Mouse (Mus musculus): ENCODE results near the gene B3gntl1. TPM values are rescaled to one million over a fixed set of nuclear protein-coding genes. Genes with fewer than 3 reads are reported as not detected.

The B3gntl1 gene
- total RNA-seq, 2 experiments from 2014 or later = 2.3 to 2.9 TPM

DNA sequence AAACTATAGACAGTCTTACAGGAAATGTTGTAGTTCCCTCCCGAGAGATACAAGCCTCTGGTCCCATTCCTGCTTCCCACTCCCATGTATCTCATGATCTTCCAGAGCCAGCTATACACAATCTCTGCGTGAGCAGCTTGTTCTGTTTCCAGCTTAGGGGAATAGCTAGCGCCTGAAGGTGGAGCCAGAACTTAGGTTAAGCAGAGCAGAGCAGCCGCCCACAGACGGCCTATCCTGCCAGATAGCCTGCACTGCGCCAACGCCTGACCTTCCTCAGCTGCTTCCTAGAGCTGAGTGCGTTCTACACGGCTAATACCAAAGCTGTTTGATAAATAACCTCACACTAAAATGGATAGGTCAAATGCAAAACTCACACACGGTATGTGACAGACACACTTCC lies 23.1 kb downstream of the B3gntl1 start:
- DNase-seq (ENCODE audit: low spot score) = peak; percentile 70

DNA sequence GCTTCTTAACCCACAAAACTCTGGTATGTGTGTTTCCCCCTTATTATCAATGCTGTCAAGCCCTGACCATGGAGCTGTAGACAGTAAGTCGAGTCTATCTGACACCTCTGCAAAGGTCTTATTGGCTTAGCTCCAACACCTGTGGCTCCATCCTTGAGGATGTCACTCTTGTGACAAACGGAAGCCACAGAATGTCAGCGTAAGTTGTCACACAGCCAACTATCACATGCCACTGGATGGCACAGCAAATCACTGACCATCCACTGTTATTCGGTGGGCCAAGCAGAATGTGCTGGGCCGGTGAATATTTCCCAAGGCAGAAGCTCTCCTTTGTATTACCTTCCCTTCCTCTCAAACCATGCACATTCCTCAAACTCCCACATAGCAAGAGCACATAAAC lies 24.8 kb downstream of the B3gntl1 start:
- no peak for DNase-seq (ENCODE audit: low spot score)

GRCm38 (mm10) chr11:121647321-121647720 lies 25.6 kb downstream of the B3gntl1 start:
- no peak for DNase-seq (ENCODE audit: low spot score)

DNA sequence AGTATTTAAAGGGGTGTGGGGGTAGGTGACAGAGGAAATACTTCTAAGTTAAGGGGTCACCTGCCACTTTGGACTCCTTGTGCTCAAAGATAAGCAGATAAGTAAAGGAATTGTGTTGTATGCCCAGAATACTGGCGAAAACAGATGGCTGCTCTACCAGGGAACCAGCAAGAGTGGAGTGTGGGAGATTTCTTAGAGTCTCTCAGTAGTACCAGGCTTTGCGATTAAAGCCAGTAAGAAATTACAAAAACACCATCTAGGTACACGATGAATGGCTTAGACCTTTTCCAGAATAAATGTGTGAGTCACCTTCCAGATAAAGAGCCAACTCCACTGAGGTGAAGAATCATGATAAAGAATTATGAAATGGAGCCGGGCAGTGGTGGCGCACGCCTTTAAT lies 27.6 kb downstream of the B3gntl1 start:
- DNase-seq (ENCODE audit: low spot score) = no peak

GRCm38 (mm10) chr11:121641501-121642145 lies 31.3 kb downstream of the B3gntl1 start:
- DNase-seq (ENCODE audit: low spot score) = no peak

DNA sequence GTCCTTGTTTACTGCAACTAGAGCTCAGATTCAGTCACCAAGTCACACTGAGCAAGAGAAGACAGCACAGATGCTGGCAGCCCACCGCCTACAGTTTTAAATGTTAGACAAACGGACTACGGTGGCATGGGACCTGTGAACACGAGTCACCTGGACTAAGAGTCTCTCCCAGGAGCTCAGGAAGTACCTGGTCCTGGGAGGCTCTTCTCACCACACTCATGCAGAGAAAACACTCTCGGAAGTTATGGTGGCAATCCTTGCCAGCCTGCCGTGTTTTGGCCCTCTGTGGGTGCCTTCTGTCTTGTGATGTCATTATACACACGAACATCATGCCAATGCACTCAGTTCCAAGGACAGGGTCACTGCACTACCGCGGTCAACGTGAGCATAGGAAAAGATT lies 36.3 kb downstream of the B3gntl1 start:
- DNase-seq (ENCODE audit: low spot score) = no peak

- no peak for DNase-seq (ENCODE audit: low spot score)
Observed at GRCm38 (mm10) chr11:121631410-121631809, 41.5 kb downstream of the B3gntl1 start.

- peak; percentile 33 for DNase-seq (ENCODE audit: low spot score)
Observed at GRCm38 (mm10) chr11:121630406-121630805, 42.5 kb downstream of the B3gntl1 start.

DNA sequence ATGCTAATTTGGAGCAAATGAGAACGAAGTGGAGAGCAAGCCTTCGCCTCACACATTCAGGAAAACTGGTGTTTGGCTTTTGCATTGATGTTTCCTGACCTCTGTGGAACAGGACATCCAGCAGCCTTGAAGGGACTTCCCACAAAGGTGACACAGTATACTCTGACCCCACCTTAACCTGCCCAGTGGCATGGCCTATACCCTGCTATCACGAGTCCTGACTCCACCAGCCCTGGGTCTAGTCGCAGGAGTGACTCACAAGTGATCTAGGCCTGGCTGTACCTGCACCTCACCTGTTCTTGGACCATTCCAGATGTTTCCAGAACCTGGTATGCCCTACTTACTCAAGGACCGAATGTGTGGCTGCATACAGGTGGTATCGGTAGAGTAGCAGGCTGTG lies 43.4 kb downstream of the B3gntl1 start:
- no peak for DNase-seq (ENCODE audit: low spot score)

DNA sequence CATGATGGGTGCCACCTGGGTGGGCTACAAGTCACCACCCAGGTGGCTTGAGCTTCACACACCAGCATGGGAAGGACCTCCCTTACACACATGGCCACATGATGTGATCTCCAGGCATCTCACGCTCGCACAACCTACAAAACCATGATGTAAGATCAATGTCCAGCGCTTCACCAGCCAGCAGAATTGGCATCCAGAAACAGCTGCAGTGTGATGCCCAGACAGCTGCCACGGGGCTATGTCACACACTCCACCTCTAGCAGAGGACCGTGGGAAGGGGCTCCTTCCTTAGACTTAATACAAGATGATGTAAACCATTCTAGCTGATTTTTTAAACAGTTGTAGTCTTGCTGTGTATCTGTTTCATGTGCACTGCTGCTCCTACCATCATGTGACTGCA lies 45.4 kb downstream of the B3gntl1 start:
- no peak for DNase-seq (ENCODE audit: low spot score)

GRCm38 (mm10) chr11:121625007-121625406 lies 47.9 kb downstream of the B3gntl1 start:
- DNase-seq (ENCODE audit: low spot score) = no peak

DNA sequence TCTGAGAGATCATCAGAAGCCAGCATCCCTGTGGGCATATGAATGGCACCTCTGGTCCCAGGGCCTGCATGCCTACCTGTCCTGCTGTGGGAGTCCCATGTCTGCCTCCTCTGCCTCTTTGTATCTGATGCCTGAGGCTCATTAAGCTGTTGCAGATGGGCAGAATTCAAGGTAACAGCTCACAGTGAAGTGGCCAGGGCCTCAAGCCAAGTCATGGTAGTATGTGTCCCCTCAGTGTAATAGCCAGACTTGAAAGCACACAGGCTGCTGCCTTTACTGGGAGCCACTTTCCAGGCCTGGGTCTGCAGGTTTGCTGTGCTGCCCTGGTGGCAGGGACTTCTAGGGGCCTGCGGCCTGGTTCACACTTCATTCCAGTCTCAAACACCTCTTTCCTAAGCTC lies 55.6 kb downstream of the B3gntl1 start:
- no peak for DNase-seq (ENCODE audit: low spot score)

DNA sequence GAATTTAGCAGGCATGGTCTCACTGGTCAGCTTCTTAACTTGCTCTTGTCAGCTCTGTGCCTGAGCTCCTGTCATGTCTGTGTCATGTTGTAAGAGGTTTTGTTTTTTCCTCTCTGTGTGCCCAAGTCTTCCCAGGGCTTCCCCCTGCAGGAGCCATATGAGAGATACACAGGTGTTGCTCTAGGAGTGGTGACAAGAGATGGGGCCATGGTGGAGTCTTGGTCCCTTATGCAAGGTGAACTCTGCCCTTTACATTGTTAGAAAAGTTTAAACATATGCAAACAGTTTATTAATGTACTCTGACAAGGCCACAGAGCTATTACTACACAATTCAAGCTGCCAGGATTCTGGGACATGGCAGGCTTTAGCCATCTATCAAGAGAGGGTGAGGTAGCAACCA lies 56.5 kb downstream of the B3gntl1 start:
- no peak for DNase-seq (ENCODE audit: low spot score)

- no peak for DNase-seq (ENCODE audit: low spot score)
Observed at GRCm38 (mm10) chr11:121615961-121616485, 56.9 kb downstream of the B3gntl1 start.

- DNase-seq (ENCODE audit: low spot score) = no peak
Observed at GRCm38 (mm10) chr11:121610976-121611375, 62.0 kb downstream of the B3gntl1 start.

DNA sequence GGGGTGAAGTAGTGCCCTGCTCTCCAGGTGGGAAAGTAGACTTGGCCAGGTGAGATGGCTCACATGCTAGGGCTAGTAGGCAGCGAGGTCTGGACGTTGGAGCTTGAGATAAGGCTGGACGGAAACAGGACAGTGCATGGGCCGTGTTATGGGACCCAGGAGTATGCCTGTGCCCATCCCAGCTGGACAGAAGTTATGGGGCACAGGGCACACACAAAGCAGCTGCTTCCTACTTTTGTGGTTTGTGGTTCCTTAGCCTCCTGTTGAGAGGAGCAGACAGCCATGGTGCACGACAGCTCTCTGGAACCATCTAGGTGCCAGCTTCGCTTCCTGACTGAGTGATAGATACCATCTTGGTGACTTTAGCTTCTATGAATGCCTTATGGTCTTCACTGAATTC lies 67.3 kb downstream of the B3gntl1 start:
- DNase-seq (ENCODE audit: low spot score) = no peak

- DNase-seq (ENCODE audit: low spot score) = no peak
Observed at GRCm38 (mm10) chr11:121601422-121601821, 71.5 kb downstream of the B3gntl1 start.

DNA sequence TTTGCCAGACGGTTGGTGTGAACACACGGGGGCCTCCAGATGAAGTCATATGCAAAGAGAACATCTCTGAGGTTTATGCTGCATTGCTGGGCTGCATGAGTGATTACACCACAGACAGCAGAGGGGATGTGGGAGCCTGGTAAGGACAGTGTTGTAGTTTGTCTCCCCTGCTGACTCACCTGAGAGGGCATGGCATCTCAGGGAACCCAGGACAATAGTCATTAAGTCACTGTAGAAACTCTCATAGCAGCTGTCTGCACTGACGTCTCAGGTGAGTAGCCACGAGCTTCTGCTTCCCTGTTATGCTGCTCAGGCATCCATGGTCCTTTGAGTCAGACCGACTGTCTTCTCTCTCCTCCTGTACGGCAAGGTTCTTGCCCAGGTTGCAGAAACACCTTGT lies 75.7 kb downstream of the B3gntl1 start:
- DNase-seq (ENCODE audit: low spot score) = no peak

- DNase-seq (ENCODE audit: low spot score) = no peak
Observed at GRCm38 (mm10) chr11:121581856-121582255, 91.1 kb downstream of the B3gntl1 start.

All from gastrocnemius, adult 18-20 months (tissue).